Mouse (Mus musculus) heart, postnatal 14 days (tissue): ENCODE measurements at regions not wholly inside any gene's neighbourhood (a gene's known extent, or its start where the extent isn't known, plus 50 kb on each side); places are given as distances from the start of the nearest gene placed in this dataset.

ENCODE experiments used
- DNase-seq, 2 experiments: peaks; one replicate each; pipeline ENCODE4 v3.0.0; 2021 to 2022
- intact Hi-C: fragments of 180-260 bp; cut with DNase I; formaldehyde crosslinking; loops from one replicate; pipeline ENCODE4 v1.15.1; 2025

GRCm38 (mm10) chr4:131206181-131206885 is 262.1 kb downstream of the Matn1 start:
- no peak for DNase-seq
- intact Hi-C loops = no loop called here

- intact Hi-C loops = no loop called here
- no peak for DNase-seq
Measured at GRCm38 (mm10) chr4:131206886-131207200, 262.7 kb downstream of the Matn1 start.

- intact Hi-C loops = no loop called here
- DNase-seq = no peak
Measured at GRCm38 (mm10) chr4:131207249-131207648, 263.1 kb downstream of the Matn1 start.

- DNase-seq = no peak
- intact Hi-C loops = no loop called here
Measured at GRCm38 (mm10) chr4:131208166-131208565, 264.0 kb downstream of the Matn1 start.

GRCm38 (mm10) chr4:131208637-131209036 is 264.5 kb downstream of the Matn1 start:
- intact Hi-C loops = no loop called here

GRCm38 (mm10) chr4:131212711-131213110 is 268.5 kb downstream of the Matn1 start:
- no peak for DNase-seq
- intact Hi-C loops = no loop called here

More at GRCm38 (mm10) chr4:131208637-131209036, 264.5 kb downstream of the Matn1 start:
- DNase-seq = no peak

GRCm38 (mm10) chr4:131215682-131216081 is 271.5 kb downstream of the Matn1 start:
- intact Hi-C loops = no loop called here
- DNase-seq = no peak

GRCm38 (mm10) chr4:131216361-131216760 is 272.2 kb downstream of the Matn1 start:
- intact Hi-C loops = no loop called here
- DNase-seq = no peak

- DNase-seq = no peak
- intact Hi-C loops = no loop called here
Measured at GRCm38 (mm10) chr4:131217083-131217482, 272.9 kb downstream of the Matn1 start.

GRCm38 (mm10) chr4:131217571-131218155 is 273.5 kb downstream of the Matn1 start:
- intact Hi-C loops = no loop called here
- DNase-seq = no peak

- no peak for DNase-seq
- intact Hi-C loops = no loop called here
Measured at GRCm38 (mm10) chr4:131220966-131221365, 276.8 kb downstream of the Matn1 start.

- peak; percentile 22 to 25 for DNase-seq
- intact Hi-C loops = no loop called here
Measured at GRCm38 (mm10) chr4:131230361-131230760, 286.2 kb downstream of the Matn1 start.

- intact Hi-C loops = no loop called here
- DNase-seq = no peak
Measured at GRCm38 (mm10) chr4:131236611-131237031, 292.4 kb downstream of the Matn1 start.

GRCm38 (mm10) chr4:131238591-131238990 is 294.4 kb downstream of the Matn1 start:
- no peak for DNase-seq
- intact Hi-C loops = no loop called here

GRCm38 (mm10) chr4:131239132-131239531 is 294.9 kb downstream of the Matn1 start:
- DNase-seq = no peak
- intact Hi-C loops = no loop called here

- intact Hi-C loops = no loop called here
- no peak for DNase-seq
Measured at GRCm38 (mm10) chr4:131240457-131240856, 296.3 kb downstream of the Matn1 start.

GRCm38 (mm10) chr4:131242250-131242649 is 298.1 kb downstream of the Matn1 start:
- intact Hi-C loops = no loop called here
- DNase-seq = no peak

- DNase-seq = peak; percentile 35 to 55
- intact Hi-C loops = no loop called here
Measured at GRCm38 (mm10) chr4:131243744-131244387, 299.7 kb downstream of the Matn1 start.

GRCm38 (mm10) chr4:131252602-131253442 is 308.6 kb downstream of the Matn1 start:
- DNase-seq = peak; percentile 81 to 89
- intact Hi-C loops = loop anchor here (1.0 to 5.0 kb wide), 5 partner anchors 111 to 586 kb away; partner anchors contain the start of gene Ptpru

GRCm38 (mm10) chr4:131253443-131253817 is 309.2 kb downstream of the Matn1 start:
- intact Hi-C loops = loop anchor here (1.0 to 5.0 kb wide), 5 partner anchors 111 to 585 kb away; partner anchors contain the start of gene Ptpru
- no peak for DNase-seq

- intact Hi-C loops = loop anchor here (5.0 kb wide), 1 partner anchor 292 kb away; no protein-coding TSS in a partner anchor
- peak; percentile 62 to 74 for DNase-seq
Measured at GRCm38 (mm10) chr4:131254243-131254642, 310.1 kb downstream of the Matn1 start.
